Mouse (Mus musculus): ENCODE measurements around the gene Acot8. TPM values are rescaled to one million over a fixed set of nuclear protein-coding genes. Genes with fewer than 3 reads are reported as not detected.
A peak's percentile ranks its signal among the peaks of the same experiment; 100 is the strongest.
"Not testable (repeated sequence)": the region's sequence is repeated elsewhere in the genome, so short reads cannot be mapped to it uniquely, and the experiment has no call there.

The Acot8 gene
- polyA plus RNA-seq, 1 experiment from 2014 or later, result 13.8 TPM

DNA sequence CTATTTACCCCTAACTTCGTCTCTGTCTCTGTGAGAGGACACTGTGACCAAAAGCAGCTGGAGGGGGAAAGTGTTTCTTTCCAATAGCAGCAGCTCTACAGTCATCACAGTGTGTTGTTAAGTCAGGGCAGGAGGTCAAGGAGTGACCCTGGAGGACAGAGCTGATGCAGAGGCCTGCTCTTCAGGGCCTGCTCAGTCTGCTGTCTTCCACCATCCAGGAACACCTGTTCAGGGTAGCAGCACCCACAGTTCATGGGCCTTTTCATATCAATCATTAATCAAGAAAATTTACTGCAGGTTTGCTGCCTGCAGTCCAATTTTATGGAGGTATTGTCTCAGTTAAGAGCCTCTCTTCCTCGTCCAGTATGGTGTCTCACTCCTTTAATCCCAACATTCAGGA, 8.9 kb upstream of the Acot8 start:
- Histone ChIP-seq H3K9me3 (no peaks in the 10 kb centered on the region), H3K36me3 (peaks cover 12% of the 10 kb centered on the region), H3K4me2 (no peak overlapping the region), H3K4me3 (replicated peaks) (no peak overlapping the region), H3K27me3 (no peaks in the 10 kb centered on the region), H3K9ac (replicated peaks) (no peak overlapping the region), H3K27ac (no peak overlapping the region), H3K4me1 (replicated peaks) (no peaks in the 10 kb centered on the region)
- no peak for ATAC-seq (ENCODE audit: insufficient number of reproducible peaks, insufficient read depth, low FRiP score, low TSS enrichment, low read depth)
- WGBS, result 55% methylated on average over 2 of the region's 2 CpGs

DNA sequence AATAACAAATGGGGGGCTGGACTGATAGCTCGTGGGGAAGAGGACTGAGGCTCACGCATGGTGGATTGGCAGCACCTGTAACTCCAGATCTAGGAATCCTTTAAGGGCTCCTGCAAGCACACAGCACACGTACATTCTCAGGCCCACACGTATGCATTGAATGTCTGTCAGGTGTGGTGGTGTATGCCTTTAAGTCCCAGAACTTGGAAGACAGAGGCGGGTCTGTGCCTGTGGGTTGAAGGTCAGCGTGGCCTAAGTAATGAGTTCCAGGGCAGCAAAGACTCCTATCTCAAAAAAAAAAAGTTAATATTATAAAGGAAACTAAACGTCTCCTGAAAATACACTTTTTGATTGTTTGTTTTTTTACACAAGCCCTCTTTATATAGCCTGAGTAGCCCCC, 1.9 kb upstream of the Acot8 start:
- Histone ChIP-seq H3K27ac (no peak overlapping the region), H3K27me3 (no peaks in the 10 kb centered on the region), H3K36me3 (peaks cover 23% of the 10 kb centered on the region), H3K4me2 (no peak overlapping the region), H3K4me3 (replicated peaks) (no peak overlapping the region), H3K9ac (replicated peaks) (no peak overlapping the region), H3K9me3 (no peaks in the 10 kb centered on the region), H3K4me1 (replicated peaks) (peaks cover 20% of the 10 kb centered on the region)
- WGBS, result 82% methylated on average over 7 of the region's 7 CpGs
- no peak for ATAC-seq (ENCODE audit: insufficient number of reproducible peaks, insufficient read depth, low FRiP score, low TSS enrichment, low read depth)

DNA sequence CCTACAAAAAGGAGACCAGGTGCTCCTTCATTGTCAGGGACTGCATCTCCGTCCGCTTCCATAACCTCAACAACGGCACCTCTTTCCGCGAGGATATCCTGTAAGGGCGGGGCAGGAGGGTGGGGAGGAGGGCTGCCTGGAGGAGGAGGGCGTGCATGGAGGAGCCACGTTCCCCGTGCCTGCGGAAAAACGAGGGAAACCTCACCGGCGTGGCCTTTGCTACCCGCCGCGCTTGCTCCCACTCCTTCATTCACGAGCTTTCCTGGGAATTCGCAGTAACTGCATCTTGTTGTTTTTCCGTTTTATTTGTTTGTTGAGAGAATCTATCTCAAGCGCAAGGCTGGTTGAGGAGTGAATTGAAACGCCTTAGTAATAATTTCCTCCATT, 643 bp upstream of the Acot8 start:
- under 1% methylated on average over 21 of the region's 21 CpGs for WGBS
- Histone ChIP-seq H3K27me3 (no peaks in the 10 kb centered on the region), H3K4me3 (replicated peaks) (peak overlapping the region; percentile 79), H3K9ac (replicated peaks) (peak overlapping the region; percentile 74), H3K27ac (peak overlapping the region; percentile 73), H3K4me1 (replicated peaks) (peaks cover 20% of the 10 kb centered on the region), H3K9me3 (no peaks in the 10 kb centered on the region), H3K4me2 (peak overlapping the region; percentile 90), H3K36me3 (peaks cover 33% of the 10 kb centered on the region)
- ATAC-seq (ENCODE audit: insufficient number of reproducible peaks, insufficient read depth, low FRiP score, low TSS enrichment, low read depth), result peak; percentile 44; the same call in 1 of the 2 replicates

DNA sequence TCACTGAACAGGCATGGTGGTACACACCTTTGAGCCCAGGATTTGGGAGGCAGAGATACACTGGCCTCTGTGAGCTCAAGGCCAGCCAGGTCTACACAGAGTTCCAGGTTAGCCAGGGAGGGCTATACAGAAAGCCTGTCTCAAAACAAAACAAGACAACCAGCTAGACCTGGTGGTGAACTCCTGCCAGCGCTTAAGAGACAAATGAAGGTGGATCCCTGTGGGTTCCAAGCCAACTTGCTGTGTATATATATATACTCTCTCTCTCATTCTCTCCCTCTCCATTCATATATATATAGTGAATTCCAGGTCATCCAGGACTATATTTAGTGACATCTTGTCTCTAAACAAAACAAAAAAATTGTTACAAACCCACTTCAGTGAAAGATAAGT, 765 bp downstream of the Acot8 start:
- Histone ChIP-seq H3K4me2 (peak overlapping the region; percentile 84), H3K27ac (no peak overlapping the region), H3K27me3 (no peaks in the 10 kb centered on the region), H3K9me3 (no peaks in the 10 kb centered on the region), H3K4me3 (replicated peaks) (peak overlapping the region; percentile 79), H3K36me3 (peaks cover 38% of the 10 kb centered on the region), H3K9ac (replicated peaks) (peak overlapping the region; percentile 81), H3K4me1 (replicated peaks) (peaks cover 20% of the 10 kb centered on the region)
- no peak for ATAC-seq (ENCODE audit: insufficient number of reproducible peaks, insufficient read depth, low FRiP score, low TSS enrichment, low read depth)
- WGBS, result 60% methylated on average over 1 of the region's 1 CpGs

DNA sequence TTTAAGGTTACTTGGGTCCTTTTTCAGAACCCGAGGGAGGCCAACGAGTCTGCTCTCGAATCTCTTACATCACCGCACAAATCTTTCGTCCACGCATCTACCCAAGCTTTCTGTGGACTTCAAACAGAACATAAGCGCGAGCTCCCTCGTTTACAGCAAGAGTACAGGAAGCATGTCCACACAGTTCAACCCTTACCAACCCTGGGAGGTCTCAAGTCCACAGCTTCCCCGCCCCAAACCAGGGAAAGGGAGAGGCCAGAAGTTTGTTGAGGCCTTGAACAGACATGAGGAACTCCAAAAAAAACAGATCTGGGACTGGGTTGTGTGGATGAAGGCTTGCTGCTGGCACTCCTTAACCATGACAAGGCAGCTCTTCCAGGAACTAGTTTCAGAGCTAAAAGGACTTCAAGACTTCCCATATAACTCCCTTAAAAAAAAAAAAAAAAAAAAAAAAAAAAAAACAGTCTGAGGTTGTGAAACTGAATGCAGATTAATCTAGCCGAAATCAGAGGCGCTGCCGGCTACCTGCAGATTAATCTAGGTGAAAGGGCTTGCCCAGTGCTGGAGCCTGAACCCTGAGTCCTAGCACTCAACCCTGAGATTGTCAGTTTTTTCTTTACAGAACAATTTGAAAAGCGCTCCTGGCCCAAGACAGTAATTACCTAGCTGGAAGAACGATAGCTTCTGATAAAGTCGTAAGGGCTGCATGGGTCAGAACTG, 1.3 kb downstream of the Acot8 start:
- Histone ChIP-seq H3K9me3 (no peaks in the 10 kb centered on the region), H3K4me1 (replicated peaks) (peaks cover 20% of the 10 kb centered on the region), H3K36me3 (peaks cover 39% of the 10 kb centered on the region), H3K9ac (replicated peaks) (peak overlapping the region; percentile 81), H3K27me3 (no peaks in the 10 kb centered on the region), H3K27ac (no peak overlapping the region), H3K4me3 (replicated peaks) (peak overlapping the region; percentile 79), H3K4me2 (peak overlapping the region; percentile 84)
- 90% methylated on average over 16 of the region's 16 CpGs for WGBS
- ATAC-seq (ENCODE audit: insufficient number of reproducible peaks, insufficient read depth, low FRiP score, low TSS enrichment, low read depth), result no peak

DNA sequence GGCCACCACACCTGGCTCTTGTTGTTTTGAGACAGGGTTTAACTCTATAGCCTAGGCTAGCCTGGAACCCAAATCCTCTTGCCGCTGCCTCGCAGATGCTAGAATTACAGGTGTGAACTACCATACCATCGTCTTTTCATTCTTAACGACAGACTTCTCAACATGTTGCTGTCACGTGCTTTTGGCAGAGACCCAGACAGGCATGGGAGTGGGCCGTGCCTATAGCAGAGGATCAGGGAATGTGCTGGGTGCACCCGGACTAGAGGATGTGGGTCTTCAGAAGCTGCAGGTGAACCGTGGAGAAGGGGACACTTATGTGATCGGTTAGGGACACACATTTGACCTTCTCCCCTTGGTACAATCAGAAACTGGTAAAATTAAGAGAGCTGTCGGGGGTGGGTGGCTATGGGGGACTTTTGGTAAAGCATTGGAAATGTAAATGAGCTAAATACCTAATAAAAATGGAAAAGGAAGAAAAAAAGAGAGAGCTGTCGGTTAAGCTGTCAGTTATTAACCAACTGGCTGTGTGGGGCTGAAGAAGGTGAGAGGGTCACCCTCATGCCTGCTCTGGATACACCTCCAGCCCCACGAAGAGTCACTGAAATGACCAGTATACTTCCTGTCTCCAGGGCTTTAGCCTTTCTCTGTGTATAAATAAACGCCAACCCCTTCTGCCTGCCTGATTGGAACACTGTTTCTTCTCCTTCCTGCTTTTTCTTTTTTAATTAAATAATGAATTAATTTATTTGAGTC, 4.3 kb downstream of the Acot8 start:
- no peak for ATAC-seq (ENCODE audit: insufficient number of reproducible peaks, insufficient read depth, low FRiP score, low TSS enrichment, low read depth)
- no peak overlapping the region for H3K9ac ChIP-seq (replicated peaks)
- H3K27me3 ChIP-seq, result no peaks in the 10 kb centered on the region
- peaks cover 62% of the 10 kb centered on the region for H3K36me3 ChIP-seq
- H3K4me1 ChIP-seq (replicated peaks), result peaks cover 13% of the 10 kb centered on the region
- H3K27ac ChIP-seq, result no peak overlapping the region
- H3K4me2 ChIP-seq, result no peak overlapping the region
- 89% methylated on average over 13 of the region's 13 CpGs for WGBS
- no peaks in the 10 kb centered on the region for H3K9me3 ChIP-seq
- no peak overlapping the region for H3K4me3 ChIP-seq (replicated peaks)

DNA sequence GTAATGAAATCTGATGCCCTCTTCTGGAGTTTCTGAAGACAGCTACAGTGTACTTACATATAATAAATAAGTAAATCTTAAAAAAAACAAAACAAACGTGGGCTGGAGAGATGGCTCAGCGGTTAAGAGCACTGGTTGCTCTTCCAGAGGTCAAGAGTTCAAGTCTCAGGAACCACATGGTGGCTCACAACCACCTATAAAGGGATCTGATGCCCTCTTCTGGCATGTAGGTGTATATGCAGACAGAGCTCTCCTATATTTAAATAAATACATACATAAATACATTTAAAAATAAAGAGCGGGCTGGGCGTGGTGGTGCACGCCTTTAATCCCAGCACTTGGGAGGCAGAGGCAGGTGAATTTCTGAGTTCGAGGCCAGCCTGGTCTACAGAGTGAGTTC, 6.1 kb downstream of the Acot8 start:
- H3K27ac ChIP-seq; H3K9me3 ChIP-seq; H3K9ac ChIP-seq (replicated peaks); H3K27me3 ChIP-seq; H3K4me3 ChIP-seq (replicated peaks); ATAC-seq (ENCODE audit: insufficient number of reproducible peaks, insufficient read depth, low FRiP score, low TSS enrichment, low read depth); H3K4me1 ChIP-seq (replicated peaks); H3K4me2 ChIP-seq: not testable (repeated sequence)
- peaks cover 76% of the 10 kb centered on the region for H3K36me3 ChIP-seq
- WGBS, result 70% methylated on average over 6 of the region's 6 CpGs

DNA sequence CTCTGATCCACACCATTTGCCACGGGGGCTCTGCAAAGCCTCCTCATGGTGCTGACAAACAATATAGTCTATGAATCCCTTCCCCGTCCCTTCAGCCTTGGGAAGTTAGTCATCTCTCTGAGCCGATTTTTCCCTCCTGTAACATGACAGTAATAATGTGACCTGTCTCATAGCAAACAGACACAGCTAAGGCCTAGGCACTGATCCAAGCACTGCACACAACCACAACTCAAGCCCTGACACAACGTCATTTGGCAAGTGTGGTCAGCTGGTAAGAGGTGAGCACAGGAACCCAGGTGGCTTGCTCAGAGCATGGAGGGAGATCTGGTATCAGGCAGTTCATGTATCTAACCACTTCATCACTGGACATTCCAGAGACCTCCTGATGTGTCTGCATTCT, 8.8 kb downstream of the Acot8 start:
- Histone ChIP-seq H3K27ac (no peak overlapping the region), H3K4me2 (no peak overlapping the region), H3K9ac (replicated peaks) (no peak overlapping the region), H3K4me1 (replicated peaks) (no peaks in the 10 kb centered on the region), H3K9me3 (no peaks in the 10 kb centered on the region), H3K36me3 (peaks cover 84% of the 10 kb centered on the region), H3K27me3 (no peaks in the 10 kb centered on the region), H3K4me3 (replicated peaks) (no peak overlapping the region)
- WGBS, result 80% methylated on average over 4 of the region's 4 CpGs
- ATAC-seq (ENCODE audit: insufficient number of reproducible peaks, insufficient read depth, low FRiP score, low TSS enrichment, low read depth), result no peak

DNA sequence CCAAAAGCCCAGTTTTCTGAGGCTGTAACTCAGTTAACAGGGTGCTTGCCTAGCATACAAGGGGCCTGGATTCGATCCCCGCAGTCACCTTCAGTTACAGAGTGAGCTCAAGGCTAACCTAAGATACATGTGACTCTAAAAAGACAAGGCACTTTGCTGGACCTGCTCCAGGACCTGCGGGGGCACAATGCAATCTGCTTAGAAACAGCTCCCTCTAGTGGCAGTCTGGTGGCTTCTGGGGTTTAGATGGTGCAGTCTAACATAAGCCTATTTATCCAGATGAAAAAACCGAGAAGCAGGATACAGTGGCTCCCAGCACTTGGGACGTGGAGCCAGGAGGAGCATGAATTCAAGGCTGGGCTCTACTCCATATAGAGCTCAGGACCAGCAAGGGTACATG, 10.4 kb downstream of the Acot8 start:
- peak; percentile 64; the same call in 1 of the 2 replicates for ATAC-seq (ENCODE audit: insufficient number of reproducible peaks, insufficient read depth, low FRiP score, low TSS enrichment, low read depth)
- peaks cover 85% of the 10 kb centered on the region for H3K36me3 ChIP-seq
- H3K9ac ChIP-seq (replicated peaks), result no peak overlapping the region
- no peaks in the 10 kb centered on the region for H3K4me1 ChIP-seq (replicated peaks)
- H3K27me3 ChIP-seq, result no peaks in the 10 kb centered on the region
- 39% methylated on average over 5 of the region's 5 CpGs for WGBS
- H3K9me3 ChIP-seq, result no peaks in the 10 kb centered on the region
- H3K27ac ChIP-seq, result no peak overlapping the region
- H3K4me3 ChIP-seq (replicated peaks), result no peak overlapping the region
- H3K4me2 ChIP-seq, result no peak overlapping the region

DNA sequence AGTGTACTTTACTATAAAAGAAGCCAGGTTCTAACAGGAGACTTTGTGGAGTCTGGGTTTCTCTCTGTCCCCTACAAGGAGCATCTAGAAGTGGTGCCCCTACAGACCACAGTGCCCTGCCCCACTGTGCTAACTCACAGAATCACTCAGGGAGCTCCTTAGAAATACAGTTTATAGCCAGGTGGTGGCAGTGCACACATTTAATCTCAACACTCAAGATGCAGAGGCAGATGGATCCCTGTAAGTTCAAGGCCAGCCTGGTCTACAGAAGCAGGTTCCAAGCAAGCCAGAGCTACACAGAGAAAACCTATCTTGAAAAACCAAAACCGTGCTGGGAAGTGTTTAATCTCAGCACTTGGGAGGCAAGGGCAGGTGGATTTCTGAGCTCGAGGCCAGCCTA, 10.9 kb downstream of the Acot8 start:
- Histone ChIP-seq H3K9ac (replicated peaks) (no peak overlapping the region), H3K4me2 (no peak overlapping the region), H3K4me1 (replicated peaks) (no peaks in the 10 kb centered on the region), H3K27ac (no peak overlapping the region), H3K9me3 (no peaks in the 10 kb centered on the region), H3K4me3 (replicated peaks) (no peak overlapping the region), H3K27me3 (no peaks in the 10 kb centered on the region), H3K36me3 (peaks cover 84% of the 10 kb centered on the region)
- 93% methylated on average over 2 of the region's 2 CpGs for WGBS
- ATAC-seq (ENCODE audit: insufficient number of reproducible peaks, insufficient read depth, low FRiP score, low TSS enrichment, low read depth), result no peak

DNA sequence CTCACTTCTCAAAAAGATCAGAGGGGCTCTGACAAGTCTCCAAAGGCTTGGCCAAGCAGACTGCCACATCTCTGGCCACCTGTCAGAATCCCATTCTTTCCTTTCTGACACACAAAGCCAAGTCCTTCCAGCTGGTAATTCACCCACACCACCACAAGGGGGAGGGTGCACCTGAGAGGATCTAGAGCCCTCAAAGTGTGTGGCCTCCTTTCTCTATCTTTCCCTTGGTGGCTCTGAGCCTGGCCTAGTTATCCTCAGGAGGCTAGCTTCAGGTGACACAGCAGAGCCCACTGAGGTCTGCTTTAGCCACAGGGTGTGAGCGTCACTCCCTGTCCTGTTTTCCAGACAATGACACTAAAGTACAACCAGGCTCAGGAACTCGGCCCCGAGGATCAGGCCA, 11.4 kb downstream of the Acot8 start:
- whole genome bisulfite sequencing, result 91% methylated on average over 3 of the region's 3 CpGs
- ATAC-seq (ENCODE audit: insufficient number of reproducible peaks, insufficient read depth, low FRiP score, low TSS enrichment, low read depth), result no peak
- no peaks in the 10 kb centered on the region for H3K4me1 ChIP-seq (replicated peaks)
- H3K4me2 ChIP-seq, result no peak overlapping the region
- no peaks in the 10 kb centered on the region for H3K9me3 ChIP-seq
- no peak overlapping the region for H3K4me3 ChIP-seq (replicated peaks)
- H3K27me3 ChIP-seq, result no peaks in the 10 kb centered on the region
- H3K9ac ChIP-seq (replicated peaks), result no peak overlapping the region
- H3K36me3 ChIP-seq, result peaks cover 84% of the 10 kb centered on the region
- no peak overlapping the region for H3K27ac ChIP-seq
